Comparison of ENCODE assay signal across 8 mouse cellular contexts in the genomic region with DNA sequence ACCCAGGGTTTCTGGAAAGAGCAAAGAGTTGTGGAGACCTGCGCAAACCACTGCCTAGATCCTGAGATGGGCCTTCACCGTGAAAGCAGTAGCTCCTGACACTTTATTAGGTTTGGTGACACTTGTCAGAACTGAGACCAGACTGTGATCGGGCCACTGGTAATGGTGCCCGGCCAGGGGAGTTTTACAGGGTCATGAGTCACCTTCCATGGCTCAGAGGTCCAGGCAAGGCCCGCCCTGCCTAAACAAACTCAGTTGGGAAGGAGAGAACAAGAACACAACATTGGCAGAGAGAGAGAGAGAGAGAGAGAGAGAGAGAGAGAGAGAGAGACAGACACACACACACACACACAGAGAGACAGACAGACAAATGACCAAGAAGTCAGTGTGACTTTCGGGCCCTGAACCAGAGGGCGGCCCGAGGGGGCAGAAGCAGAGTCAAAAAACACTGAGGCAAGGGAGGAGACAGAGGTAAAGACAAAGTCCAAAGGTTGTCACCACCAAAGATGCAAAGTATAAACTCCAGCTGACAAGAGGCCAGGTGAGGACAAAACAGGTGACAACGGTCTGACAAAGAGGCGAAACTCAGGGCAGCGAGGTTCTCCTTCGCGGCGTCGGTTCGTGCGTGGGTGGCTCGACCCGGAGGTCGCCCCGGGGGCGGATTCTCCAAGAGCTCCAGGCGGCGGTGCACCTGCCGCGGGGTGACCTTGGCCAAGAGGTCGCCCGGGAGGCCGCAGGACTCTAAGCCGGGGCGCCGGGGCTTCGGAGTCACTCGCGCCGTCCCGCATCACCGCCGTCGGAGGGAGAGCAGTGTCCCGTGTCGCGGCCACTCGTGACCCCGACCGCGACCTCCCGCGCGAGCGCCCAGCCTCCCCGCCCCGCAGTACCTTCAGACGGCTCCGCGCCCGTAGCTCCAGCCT. TPM values are rescaled to one million over a fixed set of nuclear protein-coding genes. Genes with fewer than 3 reads are reported as not detected.
A peak's percentile ranks its signal among the peaks of the same experiment; 100 is the strongest.
DNase-seq lines count a peak whose midpoint lies in the region; ATAC-seq and TF ChIP-seq lines count a peak whose summit lies in the region.

No protein-coding gene starts in this region.

- TF ChIP-seq CTCF in gastrocnemius, adult 2 months (IDR thresholded peaks at IDR 0.05): no peak
- TF ChIP-seq CTCF in intestine, postnatal 0 days (IDR thresholded peaks at IDR 0.05; ENCODE audit: low read depth): no peak

- 6% methylated on average over 57 of the region's 57 CpGs for WGBS in forebrain, embryonic 10.5 days
- 3% methylated on average over 36 of the region's 57 CpGs for WGBS in intestine, postnatal 0 days

- peak overlapping the region; percentile 95 for H3K9ac ChIP-seq in intestine, postnatal 0 days (ENCODE audit: low read depth, low read length)

- H3K27ac ChIP-seq in gastrocnemius, adult 2 months: peak overlapping the region; percentile 98
- peak overlapping the region; percentile 93 for H3K27ac ChIP-seq in forebrain, embryonic 10.5 days
- H3K27ac ChIP-seq in intestine, postnatal 0 days (ENCODE audit: low read depth, low read length): peak overlapping the region; percentile 96

- intact Hi-C loops in gastrocnemius, adult 2 months (cut with DNase I): loop anchor here (5.0 kb wide), 2 partner anchors 36 to 506 kb away; a partner anchor contains a TSS

- H3K36me3 ChIP-seq in forebrain, embryonic 10.5 days (replicated peaks): peaks cover 22% of the 10 kb centered on the region
- peaks cover 4% of the 10 kb centered on the region; the same call in 1 of the 2 replicates for H3K36me3 ChIP-seq in intestine, postnatal 0 days (ENCODE audit: control insufficient read depth, insufficient read depth)

- H3K9me3 ChIP-seq in forebrain, embryonic 10.5 days: 0 out of 2 replicates have a peak, but pooled peaks cover 3% of the 10 kb centered on the region
- H3K9me3 ChIP-seq in intestine, postnatal 0 days (ENCODE audit: control insufficient read depth): no peaks in the 10 kb centered on the region

- no peaks in the 10 kb centered on the region for H3K27me3 ChIP-seq in forebrain, embryonic 10.5 days (ENCODE audit: poor library complexity, severe bottlenecking)
- H3K27me3 ChIP-seq in intestine, postnatal 0 days (replicated peaks; ENCODE audit: control insufficient read depth, insufficient read depth, low read length): no peaks in the 10 kb centered on the region

- H3K4me2 ChIP-seq in intestine, postnatal 0 days (replicated peaks; ENCODE audit: low read depth): peak overlapping the region; percentile 84

- peak; percentile 36 for DNase-seq in gastrocnemius, adult 2 months
- no peak for DNase-seq in gastrocnemius, postnatal 4 days (ENCODE audit: low spot score in 2 of 2)
- peak; percentile 46 for DNase-seq in MN1 (ENCODE audit: low spot score)
- DNase-seq in forebrain, embryonic 10.5 days (ENCODE audit: extremely low spot score, low spot score): peak; percentile 18
- peak; percentile 9 for DNase-seq in lung, postnatal 36 days
- no peak for DNase-seq in ovary, postnatal 10 days (ENCODE audit: low spot score)
- no peak for DNase-seq in frontal cortex, postnatal 36 days (ENCODE audit: low spot score in 2 of 2)

- peak overlapping the region; percentile 99 for H3K4me3 ChIP-seq in gastrocnemius, adult 2 months
- peak overlapping the region; percentile 98 for H3K4me3 ChIP-seq in forebrain, embryonic 10.5 days
- peak overlapping the region; percentile 90 for H3K4me3 ChIP-seq in intestine, postnatal 0 days (ENCODE audit: low read depth, low read length)

- ATAC-seq in intestine, postnatal 0 days: peak; percentile 74

- peaks cover 28% of the 10 kb centered on the region for H3K4me1 ChIP-seq in forebrain, embryonic 10.5 days
- H3K4me1 ChIP-seq in intestine, postnatal 0 days (replicated peaks; ENCODE audit: control insufficient read depth, insufficient read depth, low read length): peaks cover 3% of the 10 kb centered on the region; the same call in 1 of the 2 replicates

RNA-seq across cellular contexts. Expression of a gene that starts 0.6 kb away (rescaled TPM):
- total RNA-seq in gastrocnemius, adult 2 months (2021): 10 to 100 TPM; 13.6 to 14.3 TPM
- total RNA-seq in gastrocnemius, postnatal 4 days (2021): 10 to 100 TPM; 15.7 to 18.1 TPM
- polyA plus RNA-seq in forebrain, embryonic 10.5 days (2016; fragmentation: Nextera tagmentation; extraction: Ambion mirVana): 19.8 and 19.9 TPM in 2 replicates
- polyA plus RNA-seq in intestine, postnatal 0 days (2015; fragmentation: Nextera tagmentation; extraction: Ambion mirVana): 9.3 and 9.7 TPM in 2 replicates

RNA-seq across cellular contexts. Expression of a gene that starts 36.7 kb away (rescaled TPM):
- total RNA-seq in gastrocnemius, adult 2 months (2021): 1 to 10 TPM; 3.0 to 3.4 TPM
- 10 to 100 TPM; 17.3 to 18.4 TPM for total RNA-seq in gastrocnemius, postnatal 4 days (2021)
- polyA plus RNA-seq in forebrain, embryonic 10.5 days (2016; fragmentation: Nextera tagmentation; extraction: Ambion mirVana): 6.6 and 7.6 TPM in 2 replicates
- 1.5 and 2.1 TPM in 2 replicates for polyA plus RNA-seq in intestine, postnatal 0 days (2015; fragmentation: Nextera tagmentation; extraction: Ambion mirVana)

Comparison
In these comparisons a context has a peak if more than half of its experiments do, and no peak if none do; other contexts are left out.
1. DNase-seq: peak in gastrocnemius, adult 2 months (single experiment), MN1 (single experiment), forebrain, embryonic 10.5 days (single experiment) and lung, postnatal 36 days (single experiment); none in gastrocnemius, postnatal 4 days (0 of 2), ovary, postnatal 10 days (single experiment) and frontal cortex, postnatal 36 days (0 of 2).
2. RNA of a gene that starts 36.7 kb away (total RNA-seq): 17.3 to 18.4 TPM in gastrocnemius, postnatal 4 days; 3.0 to 3.4 TPM in gastrocnemius, adult 2 months; every median in the first group is over 4 times any median in the second.
3. Peak in every context shown above with its lines, with median percentiles within 50 percentile points of each other: H3K27ac ChIP-seq and H3K4me3 ChIP-seq.